Mouse (Mus musculus) intestine, postnatal 0 days (tissue): ENCODE measurements at regions not wholly inside any gene's neighbourhood (a gene's known extent, or its start where the extent isn't known, plus 50 kb on each side); places are given as distances from the start of the nearest gene placed in this dataset.

Source experiments
- ATAC-seq: fragments of 200-750 bp; cut with Nextera tagmentation; 2 replicates; pipeline ENCODE4 v1.8.0; 2017; ENCODE audit warnings: mild to moderate bottlenecking, moderate TSS enrichment, moderate library complexity
- H3K27ac ChIP-seq: fragments of 300-500 bp; sonication (generic); 2 replicates; pipeline ENCODE4 v1.5.1; 2014; ENCODE audit warnings: mild to moderate bottlenecking, low read depth, low read length, moderate library complexity
- H3K27me3 ChIP-seq: fragments of 300-500 bp; sonication (generic); replicated peaks from 2 replicates; pipeline ENCODE4 v1.6.1; 2014; ENCODE audit warnings: low read length, mixed read lengths; ENCODE audit not compliant: control insufficient read depth, insufficient read depth
- H3K36me3 ChIP-seq: fragments of 300-500 bp; sonication (generic); 2 replicates; pipeline ENCODE4 v1.6.1; 2014; ENCODE audit warnings: mild to moderate bottlenecking, moderate library complexity; ENCODE audit not compliant: control insufficient read depth, insufficient read depth
- H3K4me1 ChIP-seq: fragments of 300-500 bp; sonication (generic); replicated peaks from 2 replicates; pipeline ENCODE4 v1.6.1; 2014; ENCODE audit warnings: antibody characterized with exemption, low read length, mixed read lengths; ENCODE audit not compliant: control insufficient read depth, insufficient read depth
- H3K4me2 ChIP-seq: fragments of 300-500 bp; sonication (generic); replicated peaks from 2 replicates; pipeline ENCODE4 v1.6.1; 2014; ENCODE audit warnings: low read depth, mild to moderate bottlenecking, moderate library complexity
- H3K4me3 ChIP-seq: fragments of 300-500 bp; sonication (generic); 2 replicates; pipeline ENCODE4 v1.5.1; 2014; ENCODE audit warnings: low read depth, low read length
- H3K9ac ChIP-seq: fragments of 300-500 bp; sonication (generic); 2 replicates; pipeline ENCODE4 v1.6.1; 2014; ENCODE audit warnings: mild to moderate bottlenecking, low read depth, low read length
- H3K9me3 ChIP-seq: fragments of 300-500 bp; sonication (generic); 2 replicates; pipeline ENCODE4 v1.6.1; 2016; ENCODE audit warnings: mixed run types; ENCODE audit not compliant: control insufficient read depth
- CTCF ChIP-seq: sonication (generic); IDR thresholded peaks from 2 replicates; pipeline ENCODE4 v1.5.1; 2016; ENCODE audit warnings: low read depth, mild to moderate bottlenecking, control low read depth, antibody characterized with exemption, moderate library complexity
- WGBS: fragments of 180-500 bp; shearing (Covaris S2); extraction: QIAGEN DNeasy Blood & Tissue Kit; methylation state at CpG from one replicate; pipeline ENCODE4 v1.1.7; 2014; 5-methylcytosine and 5-hydroxymethylcytosine counted together

DNA sequence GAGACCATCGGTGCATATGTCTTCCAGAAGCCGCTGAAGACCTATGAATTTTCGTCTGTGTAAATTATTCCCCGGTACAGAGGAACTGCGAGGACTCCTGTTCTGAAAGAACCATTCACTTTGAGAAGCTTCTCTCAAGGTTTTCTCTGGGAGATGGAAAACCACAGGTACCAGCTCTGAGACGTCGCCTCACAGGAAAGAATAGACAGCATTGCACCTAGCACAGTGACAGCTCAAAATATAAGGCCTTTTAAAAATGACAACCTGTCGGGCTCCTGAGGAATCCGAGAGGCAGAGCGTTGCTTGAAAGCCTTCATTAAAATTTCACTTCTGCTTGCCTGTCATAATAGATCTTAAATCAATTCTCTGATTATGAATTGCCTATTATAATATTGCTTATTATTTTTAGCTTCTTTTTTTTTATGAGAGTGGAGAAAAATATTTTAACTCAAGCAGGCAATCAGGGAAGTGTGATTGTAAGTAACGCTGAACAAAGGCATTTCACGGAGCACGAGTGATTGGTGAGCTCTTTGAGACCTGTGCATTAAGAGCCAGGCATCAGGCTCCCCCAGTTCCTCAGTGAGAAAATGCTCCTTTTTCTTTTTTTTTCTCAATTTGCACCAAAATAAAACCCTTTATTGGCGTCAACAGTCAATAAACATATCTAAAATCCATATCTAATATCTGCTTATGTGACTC, 191.8 kb downstream of the Atp23 start:
- Histone ChIP-seq H3K36me3 (no peaks in the 10 kb centered on the region), H3K4me3 (no peak overlapping the region), H3K27me3 (no peaks in the 10 kb centered on the region), H3K9me3 (no peaks in the 10 kb centered on the region), H3K27ac (no peak overlapping the region), H3K4me2 (no peak overlapping the region), H3K4me1 (no peaks in the 10 kb centered on the region), H3K9ac (no peak overlapping the region)
- ATAC-seq = no peak
- TF ChIP-seq CTCF = no peak
- WGBS = 75% methylated on average over 14 of the region's 14 CpGs

DNA sequence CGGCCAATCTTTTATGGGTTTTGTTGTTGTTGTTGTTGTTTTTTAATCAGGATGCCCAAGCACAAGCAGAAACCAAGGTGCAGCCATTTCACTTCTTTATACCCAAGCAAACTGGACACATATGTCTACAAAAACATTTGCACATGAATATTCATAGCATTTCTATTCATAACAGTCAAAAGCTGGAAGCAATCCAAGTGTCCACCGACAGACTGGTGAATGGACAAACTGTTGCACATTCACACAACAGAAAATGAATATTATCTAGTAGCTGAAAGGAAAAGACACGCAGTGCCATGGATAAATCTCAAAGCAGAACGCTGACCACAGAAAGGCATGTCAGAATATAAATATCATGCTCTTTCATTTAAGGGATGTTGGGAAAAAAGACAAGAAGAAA, 192.4 kb downstream of the Atp23 start:
- 73% methylated on average over 4 of the region's 4 CpGs for WGBS
- no peak for ATAC-seq
- no peaks in the 10 kb centered on the region for H3K27me3 ChIP-seq

DNA sequence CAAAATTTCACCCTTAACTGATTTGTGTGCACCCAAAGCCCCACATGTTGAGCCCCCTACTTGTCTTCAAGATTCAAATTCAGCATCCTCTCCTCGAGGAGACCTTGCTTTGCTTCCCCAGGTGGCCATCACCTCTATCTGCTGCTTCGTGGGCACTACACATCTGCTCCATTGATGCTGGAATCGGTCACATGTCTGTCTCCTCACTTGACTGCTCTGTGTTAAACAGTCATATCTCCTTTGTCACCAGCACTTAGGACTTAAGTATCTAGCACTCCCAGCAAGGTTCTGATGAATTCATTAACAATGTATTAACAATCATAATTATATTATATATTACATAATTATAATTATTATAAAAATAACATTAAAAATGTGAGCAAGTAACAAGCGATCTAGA, 192.9 kb downstream of the Atp23 start:
- Histone ChIP-seq H3K27me3 (no peaks in the 10 kb centered on the region), H3K4me2 (no peak overlapping the region), H3K9me3 (no peaks in the 10 kb centered on the region), H3K4me3 (no peak overlapping the region), H3K36me3 (no peaks in the 10 kb centered on the region), H3K27ac (no peak overlapping the region), H3K4me1 (no peaks in the 10 kb centered on the region), H3K9ac (no peak overlapping the region)
- ATAC-seq = no peak
- WGBS = 77% methylated on average over 4 of the region's 4 CpGs
- no peak for TF ChIP-seq CTCF

More for the DNA sequence above, 192.4 kb downstream of the Atp23 start:
- no peak for TF ChIP-seq CTCF
- H3K4me1 ChIP-seq = no peaks in the 10 kb centered on the region
- H3K36me3 ChIP-seq = no peaks in the 10 kb centered on the region
- no peak overlapping the region for H3K27ac ChIP-seq
- no peaks in the 10 kb centered on the region for H3K9me3 ChIP-seq
- H3K4me3 ChIP-seq = no peak overlapping the region
- H3K9ac ChIP-seq = no peak overlapping the region
- no peak overlapping the region for H3K4me2 ChIP-seq

DNA sequence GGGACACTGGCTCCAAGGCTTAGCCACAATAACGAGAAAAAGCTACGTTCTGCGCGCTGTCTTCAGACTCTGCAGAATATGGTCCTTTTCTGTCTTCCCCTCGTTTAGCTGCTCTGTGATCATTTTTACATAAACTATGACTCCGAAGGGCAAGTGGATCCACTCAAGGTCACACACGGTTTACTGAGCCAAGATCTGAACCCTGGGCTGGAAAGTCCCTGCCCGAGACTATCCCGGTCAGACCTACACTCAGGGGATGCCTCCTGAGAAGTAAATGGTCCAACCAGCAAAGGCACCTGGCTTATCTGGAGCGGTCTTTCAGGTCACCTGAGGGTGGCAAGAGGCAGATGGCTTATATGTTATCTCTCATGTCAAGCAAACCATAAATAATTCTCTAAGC, 204.1 kb downstream of the Atp23 start:
- no peak for TF ChIP-seq CTCF
- no peak overlapping the region for H3K9ac ChIP-seq
- H3K27ac ChIP-seq = no peak overlapping the region
- no peak overlapping the region for H3K4me2 ChIP-seq
- H3K36me3 ChIP-seq = no peaks in the 10 kb centered on the region
- no peaks in the 10 kb centered on the region for H3K4me1 ChIP-seq
- 71% methylated on average over 10 of the region's 10 CpGs for WGBS
- ATAC-seq = no peak
- no peak overlapping the region for H3K4me3 ChIP-seq
- H3K9me3 ChIP-seq = no peaks in the 10 kb centered on the region
- H3K27me3 ChIP-seq = no peaks in the 10 kb centered on the region

DNA sequence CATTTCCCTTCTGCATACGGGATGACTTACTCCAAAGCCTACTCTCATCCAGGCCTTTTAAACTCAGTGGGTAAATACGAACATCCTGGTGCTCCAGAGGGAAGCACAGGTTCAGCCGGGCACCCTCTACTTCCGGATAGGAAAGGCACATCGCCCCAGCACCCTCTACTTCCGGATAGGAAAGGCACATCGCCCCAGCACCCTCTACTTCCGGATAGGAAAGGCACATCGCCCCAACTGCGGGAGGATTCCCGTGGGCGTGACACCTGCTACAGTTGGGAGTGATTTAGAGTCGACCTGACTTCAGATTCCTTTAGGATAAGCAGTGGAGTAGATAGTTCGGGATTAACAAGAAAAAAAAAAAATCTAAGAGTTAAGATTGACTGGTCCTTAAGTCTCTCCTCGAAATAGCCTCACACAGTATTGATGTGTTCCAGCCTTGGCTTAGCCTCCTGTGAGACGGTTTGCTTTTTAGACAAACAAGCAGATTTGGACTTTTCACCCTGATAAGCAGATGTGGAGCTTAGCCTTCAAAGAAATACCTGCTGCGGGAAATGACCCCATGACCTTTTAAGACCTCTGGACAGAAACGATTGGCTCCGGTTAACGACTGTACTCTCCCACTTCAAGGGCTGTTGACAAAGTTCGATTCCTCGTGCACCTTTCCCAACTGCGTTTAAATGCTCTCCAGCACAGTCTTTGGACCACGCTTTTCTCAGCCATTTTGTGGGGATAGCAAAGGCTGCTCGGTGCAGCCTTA, 210.1 kb downstream of the Atp23 start:
- no peak overlapping the region for H3K9ac ChIP-seq
- no peak for TF ChIP-seq CTCF
- H3K27ac ChIP-seq = no peak overlapping the region
- 45% methylated on average over 25 of the region's 25 CpGs for WGBS
- H3K9me3 ChIP-seq = no peaks in the 10 kb centered on the region
- H3K4me1 ChIP-seq = no peaks in the 10 kb centered on the region
- H3K4me3 ChIP-seq = no peak overlapping the region
- ATAC-seq = no peak
- no peak overlapping the region for H3K4me2 ChIP-seq
- H3K27me3 ChIP-seq = no peaks in the 10 kb centered on the region
- H3K36me3 ChIP-seq = no peaks in the 10 kb centered on the region

DNA sequence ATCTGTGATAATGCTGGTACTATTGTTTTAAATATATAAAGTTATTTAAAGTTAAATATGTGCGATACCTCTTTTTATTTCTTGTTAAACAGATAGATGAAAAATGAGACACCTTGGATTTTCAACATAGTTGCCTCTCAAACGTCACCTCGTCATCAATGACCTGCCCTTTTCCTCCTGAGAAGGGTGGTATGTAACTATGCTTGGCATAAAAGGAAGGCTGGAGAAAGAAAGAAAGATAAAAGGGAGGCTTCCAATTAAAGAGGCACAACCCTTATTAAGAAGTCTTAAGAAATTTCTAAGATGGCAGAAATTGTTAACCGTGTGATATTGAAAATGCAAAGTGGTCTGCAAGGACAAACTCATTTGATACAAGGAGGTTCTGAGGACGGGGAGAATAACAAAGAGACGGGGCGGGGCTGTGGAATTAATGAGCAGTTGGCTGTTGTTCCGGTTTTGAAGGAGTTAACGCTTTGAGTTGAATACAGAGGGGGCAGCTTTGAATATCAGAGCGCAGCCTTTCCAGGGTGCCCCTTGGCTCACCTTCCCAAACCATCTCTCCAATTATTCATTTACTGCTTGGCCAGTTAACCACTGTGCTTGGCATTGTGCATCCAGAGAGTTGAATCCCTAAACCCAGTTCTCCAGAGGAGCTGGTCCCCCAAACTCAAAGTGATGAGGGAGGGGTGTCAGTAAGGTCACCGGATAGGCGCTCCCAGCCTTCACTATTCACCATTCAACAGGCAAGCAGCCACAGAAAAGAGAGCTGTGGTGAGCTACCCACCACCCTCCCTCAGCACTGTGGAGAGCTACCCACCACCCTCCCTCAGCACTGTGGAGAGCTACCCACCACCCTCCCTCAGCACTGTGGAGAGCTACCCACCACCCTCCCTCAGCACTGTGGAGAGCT, 220.6 kb downstream of the Atp23 start:
- Histone ChIP-seq H3K36me3 (no peaks in the 10 kb centered on the region), H3K9me3 (peaks cover 2% of the 10 kb centered on the region; the same call in 1 of the 2 replicates), H3K4me2 (no peak overlapping the region), H3K27me3 (no peaks in the 10 kb centered on the region), H3K4me1 (no peaks in the 10 kb centered on the region), H3K27ac (no peak overlapping the region), H3K4me3 (no peak overlapping the region), H3K9ac (no peak overlapping the region)
- 18% methylated on average over 12 of the region's 12 CpGs for WGBS
- no peak for TF ChIP-seq CTCF
- ATAC-seq = no peak
